Mouse (Mus musculus) left cerebral cortex, postnatal 36 days (tissue): ENCODE measurements around the gene Fry. TPM values are rescaled to one million over a fixed set of nuclear protein-coding genes. Genes with fewer than 3 reads are reported as not detected.

ENCODE experiments used
- DNase-seq, 2 experiments: peaks; one replicate each; pipeline ENCODE4 v3.0.0; 2021 to 2022; ENCODE audit warnings: low spot score in 2 of 2, mixed read lengths in 1 of 2
- intact Hi-C: fragments of 180-260 bp; cut with DNase I; formaldehyde crosslinking; loops from one replicate; pipeline ENCODE4 v1.15.1; 2025
- total RNA-seq, 2 experiments: library from RNA; stranded (reverse); gene quantifications; 2 replicates each; pipeline ENCODE4 v1.2.3; 2021

Gene Fry
- total RNA-seq, 2 experiments from 2014 or later, result 166 to 217 TPM

DNA sequence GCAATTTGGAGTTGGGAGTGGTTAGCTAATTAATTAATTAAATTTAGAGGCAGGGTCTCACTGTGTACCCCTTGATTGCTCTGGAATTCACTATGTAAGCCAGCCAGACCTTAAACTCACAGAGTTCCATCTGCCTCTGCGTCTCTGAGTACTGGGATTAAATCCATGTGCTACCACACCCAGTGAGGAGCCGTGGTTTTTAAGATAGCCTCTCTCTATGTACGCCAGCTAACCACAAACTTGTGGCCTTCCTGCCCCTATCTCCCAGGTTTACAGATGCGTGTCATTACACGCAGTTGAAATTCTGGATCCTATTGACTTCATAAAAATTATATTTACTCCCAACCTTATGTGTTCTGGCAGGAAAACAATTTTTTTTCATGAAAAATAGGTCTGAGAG is 43.5 kb downstream of the Fry start:
- DNase-seq, result no peak
- intact Hi-C loops, result no loop called here

DNA sequence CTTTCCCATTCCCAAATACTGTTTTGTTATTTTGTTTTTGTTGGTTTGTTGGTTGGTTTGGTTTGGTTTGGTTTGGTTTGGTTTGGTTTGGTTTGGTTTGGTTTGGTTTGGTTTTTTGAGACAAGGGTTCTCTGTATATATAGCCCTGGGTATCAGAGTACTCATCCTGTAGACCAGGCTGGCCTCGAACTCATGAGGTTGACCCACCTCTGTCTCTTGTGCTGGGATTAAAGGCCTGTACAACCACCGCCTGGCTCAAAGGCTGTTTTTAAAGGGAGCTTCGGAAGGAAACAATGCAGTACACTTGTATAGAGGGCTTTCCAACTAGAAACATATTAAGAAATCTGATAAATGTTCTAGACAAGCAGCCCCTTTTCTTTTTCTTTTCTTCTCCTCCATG is 46.2 kb downstream of the Fry start:
- no peak for DNase-seq
- intact Hi-C loops, result loop anchor here (5.0 kb wide), 2 partner anchors 183 to 263 kb away; no protein-coding TSS in a partner anchor

DNA sequence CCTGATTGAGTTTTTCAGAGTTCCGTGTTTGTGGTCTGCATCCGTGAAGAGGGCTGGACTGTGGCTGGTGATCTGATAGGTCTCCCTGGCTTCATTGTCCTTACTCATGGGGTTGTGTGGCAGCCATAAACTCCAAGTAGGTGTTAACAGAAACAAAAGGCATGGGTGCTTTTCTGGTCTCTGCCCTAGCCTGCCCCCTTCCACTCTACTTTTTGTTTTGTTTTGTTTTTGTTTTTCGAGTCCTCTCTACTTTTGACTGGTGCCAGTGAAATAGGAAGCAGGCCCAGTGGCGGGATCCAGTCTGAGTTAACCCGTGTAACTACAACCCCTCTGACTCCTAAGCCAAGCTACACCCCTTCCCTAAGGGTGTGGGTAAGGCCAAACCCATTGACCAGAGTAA is 48.4 kb downstream of the Fry start:
- intact Hi-C loops, result loop anchor here (5.0 kb wide), 2 partner anchors 180 to 260 kb away; no protein-coding TSS in a partner anchor
- DNase-seq, result no peak

DNA sequence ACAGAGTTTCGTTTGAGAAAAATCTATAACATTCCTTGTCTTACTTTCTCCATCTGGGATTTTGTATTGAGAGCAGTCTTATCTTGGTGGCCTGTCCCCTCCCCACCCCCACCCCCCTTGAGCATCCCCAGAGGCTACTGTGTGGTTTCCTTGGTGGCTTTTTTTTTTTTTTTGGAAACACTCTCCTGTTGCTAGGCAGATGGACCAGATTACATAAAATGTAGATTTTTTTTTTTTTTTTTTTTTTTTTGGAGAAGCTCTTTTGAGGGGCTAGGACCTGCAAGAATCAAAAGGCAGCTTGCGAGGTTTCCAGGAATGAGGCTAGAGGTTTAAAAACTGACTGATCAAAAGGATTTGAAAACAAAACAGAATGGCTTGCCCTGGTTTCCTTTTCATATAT is 48.8 kb downstream of the Fry start:
- intact Hi-C loops, result loop anchor here (5.0 kb wide), 2 partner anchors 180 to 260 kb away; no protein-coding TSS in a partner anchor
- no peak for DNase-seq

DNA sequence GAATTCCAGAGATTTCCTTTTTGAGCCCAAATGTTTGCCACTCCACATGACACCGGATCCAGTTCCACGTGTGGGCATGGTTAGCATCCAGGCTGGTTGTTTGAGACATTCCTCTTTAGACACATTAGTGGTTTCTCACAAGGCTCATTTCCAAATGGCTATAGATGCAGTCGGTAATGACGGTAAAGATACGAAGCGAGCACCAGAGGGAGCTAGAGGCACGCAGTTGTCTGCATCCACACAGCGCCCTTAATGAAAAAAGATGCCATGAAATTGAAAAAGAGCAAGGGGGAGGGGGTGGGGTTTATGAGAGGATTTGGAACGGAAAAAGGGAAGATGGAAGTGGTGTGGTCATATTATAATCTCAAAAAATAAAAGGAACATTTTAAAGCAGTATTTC is 50.3 kb downstream of the Fry start:
- intact Hi-C loops, result loop anchor here (5.0 kb wide), 2 partner anchors 179 to 259 kb away; no protein-coding TSS in a partner anchor

DNA sequence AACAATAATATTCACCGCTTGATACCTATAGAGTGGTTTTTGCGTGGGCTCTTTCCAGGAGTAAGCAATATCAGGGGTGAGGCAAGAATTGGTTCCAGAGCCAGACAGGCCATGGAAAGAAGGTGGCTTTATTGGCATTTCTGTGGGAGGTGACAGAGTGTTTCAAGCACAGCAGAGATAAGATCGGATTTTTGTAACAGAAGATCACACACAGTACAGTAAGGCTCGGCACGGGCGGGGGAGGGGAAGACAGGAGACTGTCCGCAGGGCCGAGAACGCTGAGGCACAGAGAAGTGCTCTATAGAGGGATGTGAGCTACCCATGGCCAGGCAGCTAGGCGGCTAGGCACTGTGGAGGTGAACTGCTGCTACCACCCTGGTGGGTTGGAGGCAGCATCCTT is 53.1 kb downstream of the Fry start:
- no peak for DNase-seq
- intact Hi-C loops, result no loop called here

More for the DNA sequence above, 50.3 kb downstream of the Fry start:
- peak; percentile 61 to 66 for DNase-seq

DNA sequence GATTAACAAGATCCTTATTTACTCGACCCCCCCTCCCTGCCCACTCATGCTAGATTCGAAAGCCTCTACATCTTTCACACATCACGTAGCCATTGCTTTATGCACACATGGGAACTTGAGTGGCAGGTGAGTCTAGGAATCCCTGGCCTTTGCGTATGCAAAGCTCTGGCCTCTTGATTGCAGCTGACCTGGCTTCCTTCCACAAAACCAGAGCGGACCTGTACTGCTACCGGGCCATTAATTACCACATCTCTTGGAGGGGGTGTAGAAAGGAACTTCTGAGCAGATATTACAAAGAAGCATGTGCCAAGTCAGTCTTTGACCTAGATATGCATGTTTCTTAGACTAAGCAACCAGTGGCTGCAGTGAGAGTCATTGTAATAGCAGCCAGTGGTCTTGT is 55.4 kb downstream of the Fry start:
- intact Hi-C loops, result no loop called here

DNA sequence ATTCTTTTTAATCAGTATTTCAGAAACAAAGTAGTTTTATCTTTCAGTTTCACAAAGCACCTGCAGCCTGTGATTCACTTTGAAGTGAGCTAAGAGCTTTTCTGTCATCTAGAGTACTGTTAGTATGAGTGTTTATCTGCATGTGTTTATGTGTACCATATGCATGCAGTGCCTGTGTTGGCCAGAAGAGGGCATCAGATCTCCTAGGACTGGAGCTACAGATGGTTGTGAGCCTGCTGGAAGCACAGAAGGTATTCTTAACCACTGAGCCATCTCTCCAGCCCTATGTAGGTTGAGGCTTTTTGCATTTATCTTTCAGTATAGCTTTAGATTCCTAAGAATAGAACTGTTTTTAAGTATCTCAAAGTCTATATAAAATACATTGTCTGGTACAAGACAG is 56.5 kb downstream of the Fry start:
- intact Hi-C loops, result no loop called here
- no peak for DNase-seq

More for the DNA sequence above, 55.4 kb downstream of the Fry start:
- no peak for DNase-seq

DNA sequence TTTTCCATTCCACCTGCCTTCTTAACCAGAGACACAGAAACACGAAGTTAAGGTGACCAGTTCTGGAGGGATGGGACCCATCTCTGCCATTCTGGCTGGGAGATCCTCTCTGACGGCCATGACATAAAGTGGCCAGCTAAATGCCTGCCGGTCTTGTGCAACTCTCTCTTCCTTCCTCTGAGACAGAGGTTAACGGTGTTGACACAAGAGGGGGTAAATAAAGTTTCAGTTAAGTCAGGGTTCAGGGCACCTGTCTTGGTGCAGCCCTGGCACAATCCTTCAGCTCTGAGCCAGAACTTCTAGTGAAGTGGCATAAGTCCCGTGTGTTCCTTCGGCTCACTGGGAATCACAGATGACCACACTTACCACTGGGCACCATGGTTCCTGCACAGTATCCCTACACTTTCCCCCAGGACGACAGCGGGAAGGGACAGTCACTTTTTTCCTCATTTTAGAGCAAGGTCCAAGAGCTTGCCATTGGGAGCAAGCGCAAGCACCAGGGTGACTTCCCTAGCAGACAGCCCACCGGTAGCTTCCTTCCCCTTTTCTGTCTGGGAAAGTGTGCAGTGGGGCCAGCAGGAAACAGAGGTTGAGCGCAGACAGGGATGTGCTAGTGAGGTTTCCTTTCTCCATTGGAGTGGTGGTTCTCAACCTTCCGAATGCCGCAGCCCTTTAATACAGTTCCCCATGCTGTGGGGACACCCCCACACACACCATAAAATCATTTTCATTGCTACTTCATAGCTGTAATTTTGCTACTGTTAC is 58.0 kb downstream of the Fry start:
- no peak for DNase-seq
- intact Hi-C loops, result no loop called here

DNA sequence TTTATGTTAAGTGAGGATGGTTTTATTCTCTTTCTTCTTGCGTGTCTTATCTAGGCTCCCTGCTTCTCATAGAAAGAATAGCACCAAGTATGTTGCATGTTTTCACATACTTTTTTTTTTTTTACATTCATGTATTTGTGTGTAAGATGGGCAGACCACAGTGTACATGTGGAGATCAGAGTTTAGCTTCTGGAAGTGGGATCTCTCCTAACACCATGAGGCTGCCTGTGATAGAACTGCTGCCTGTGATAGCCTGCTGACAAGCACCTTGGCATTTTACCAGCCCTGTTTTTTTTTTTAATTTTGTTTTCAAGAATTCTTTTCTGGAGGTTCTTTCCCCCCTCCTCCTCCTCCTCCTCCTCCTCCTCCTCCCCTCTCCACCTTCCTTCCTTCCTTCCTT is 59.3 kb downstream of the Fry start:
- intact Hi-C loops, result no loop called here
- no peak for DNase-seq

DNA sequence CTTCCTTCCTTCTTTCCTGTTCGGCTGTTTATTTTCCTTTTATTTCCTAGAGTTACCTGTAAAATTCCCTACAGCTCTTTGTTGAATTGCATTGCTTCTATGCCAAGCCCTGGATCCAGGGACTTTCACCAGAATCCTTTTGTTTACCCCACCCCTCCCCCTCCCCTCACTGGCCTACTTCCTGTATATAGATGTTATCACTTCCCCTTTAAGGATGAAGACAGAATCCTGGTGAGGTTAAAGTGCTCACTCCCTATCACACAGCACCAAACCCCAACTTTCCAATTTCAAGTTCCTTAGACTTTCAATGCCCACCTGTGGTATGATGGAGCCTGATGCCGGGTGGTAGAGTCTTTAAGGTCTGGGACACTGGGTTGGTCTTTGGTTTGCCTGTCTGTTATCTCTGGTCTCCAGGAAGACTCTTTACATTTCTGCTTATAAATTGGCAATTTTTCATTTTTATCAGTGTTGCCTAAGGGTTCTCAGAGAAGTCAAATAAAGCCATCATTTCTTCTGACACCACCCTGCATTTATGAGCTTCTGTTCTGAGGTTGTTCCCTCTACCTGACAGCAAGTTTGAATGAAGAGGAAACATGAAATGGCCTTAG is 59.9 kb downstream of the Fry start:
- intact Hi-C loops, result no loop called here

DNA sequence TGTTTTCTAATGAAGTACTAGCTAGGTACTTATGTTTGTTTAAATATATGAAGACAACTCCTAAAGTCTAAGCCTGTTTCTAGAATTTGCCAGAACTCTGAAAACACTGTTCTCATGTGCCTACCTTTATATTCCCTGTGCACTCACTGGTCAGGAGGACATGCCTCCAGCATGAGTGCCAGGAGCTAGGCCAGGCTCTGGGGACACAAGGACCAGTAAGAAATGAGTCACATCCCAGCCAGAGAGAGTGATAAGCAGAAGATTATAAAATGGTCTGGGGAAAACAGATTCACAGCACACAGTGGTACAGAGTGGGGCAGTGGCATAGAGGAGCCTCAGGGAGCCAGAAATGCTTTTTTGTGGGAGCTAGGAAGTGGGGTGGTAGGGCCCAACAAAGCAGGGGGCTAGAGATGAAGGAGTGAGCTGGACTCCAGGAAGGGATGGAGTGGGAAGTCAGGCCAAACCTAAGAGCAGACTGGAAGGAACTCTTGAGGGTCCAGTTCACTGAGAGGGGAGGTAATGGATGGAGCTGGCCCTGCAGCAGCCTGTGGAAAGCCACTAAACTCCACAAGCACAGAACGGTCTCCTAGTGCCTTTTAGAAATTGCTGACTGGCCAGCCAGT is 62.7 kb downstream of the Fry start:
- intact Hi-C loops, result no loop called here

More for the DNA sequence above, 59.9 kb downstream of the Fry start:
- no peak for DNase-seq

DNA sequence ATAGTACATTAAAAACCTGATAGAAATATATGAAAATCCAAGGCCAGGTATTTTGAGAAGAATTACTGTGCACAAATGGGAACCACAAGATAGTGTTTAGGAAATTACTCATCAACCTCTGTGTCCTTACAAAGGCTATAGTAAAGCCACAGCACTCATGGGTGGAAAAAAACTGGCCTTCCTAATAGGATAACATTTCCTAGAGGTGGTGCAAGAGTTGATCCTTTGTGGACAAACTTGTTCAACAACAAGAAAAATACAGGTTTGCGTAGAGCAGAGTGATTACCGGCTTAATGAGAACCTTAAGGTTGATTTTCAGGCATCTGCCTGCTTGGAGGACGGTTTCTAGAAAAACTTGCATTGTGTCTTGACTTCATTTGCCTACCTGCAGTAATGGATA is 66.5 kb downstream of the Fry start:
- DNase-seq, result no peak
- intact Hi-C loops, result loop anchor here (5.0 kb wide), 1 partner anchor 37 kb away; no protein-coding TSS in a partner anchor

More for the DNA sequence above, 62.7 kb downstream of the Fry start:
- DNase-seq, result no peak

DNA sequence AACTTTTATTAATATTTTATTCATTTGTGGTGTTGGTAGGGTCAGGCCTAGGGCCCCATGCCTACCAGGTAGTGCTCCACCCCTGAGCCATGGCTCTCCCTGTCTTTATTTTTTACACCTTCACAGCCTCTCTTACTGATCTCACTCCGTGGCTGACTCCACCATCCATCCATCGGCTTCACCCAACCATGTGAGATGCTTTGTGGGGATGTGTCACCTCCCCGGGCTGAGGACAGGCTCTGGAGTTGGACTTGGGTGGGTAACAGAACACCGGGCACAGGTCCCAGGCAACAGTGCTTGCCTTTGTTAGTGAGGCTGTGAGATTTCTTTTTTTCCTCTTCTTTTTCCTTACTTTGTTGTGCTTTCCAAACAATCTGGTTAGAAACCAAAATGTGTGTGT is 67.7 kb downstream of the Fry start:
- DNase-seq, result no peak
- intact Hi-C loops, result loop anchor here (5.0 kb wide), 1 partner anchor 36 kb away; no protein-coding TSS in a partner anchor

DNA sequence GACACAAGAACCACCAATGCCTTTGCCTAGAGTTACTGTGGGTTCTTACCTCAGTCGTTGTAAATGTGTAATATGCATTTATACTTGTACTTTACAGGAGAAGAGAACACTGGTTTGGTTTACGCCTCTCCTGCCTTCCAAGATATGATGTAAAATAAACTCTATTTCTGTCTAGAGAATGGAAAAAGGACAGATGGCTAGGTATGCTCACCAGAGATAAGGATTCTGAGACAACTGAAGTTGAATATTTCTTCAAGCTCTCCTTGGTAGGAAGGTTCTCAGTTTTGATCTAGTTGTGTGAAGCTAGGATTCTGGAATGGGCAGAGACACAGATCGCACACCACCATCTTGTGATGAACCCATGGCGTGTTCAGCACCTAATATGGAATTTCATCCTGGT is 68.2 kb downstream of the Fry start:
- DNase-seq, result no peak
- intact Hi-C loops, result loop anchor here (5.0 kb wide), 1 partner anchor 36 kb away; no protein-coding TSS in a partner anchor

DNA sequence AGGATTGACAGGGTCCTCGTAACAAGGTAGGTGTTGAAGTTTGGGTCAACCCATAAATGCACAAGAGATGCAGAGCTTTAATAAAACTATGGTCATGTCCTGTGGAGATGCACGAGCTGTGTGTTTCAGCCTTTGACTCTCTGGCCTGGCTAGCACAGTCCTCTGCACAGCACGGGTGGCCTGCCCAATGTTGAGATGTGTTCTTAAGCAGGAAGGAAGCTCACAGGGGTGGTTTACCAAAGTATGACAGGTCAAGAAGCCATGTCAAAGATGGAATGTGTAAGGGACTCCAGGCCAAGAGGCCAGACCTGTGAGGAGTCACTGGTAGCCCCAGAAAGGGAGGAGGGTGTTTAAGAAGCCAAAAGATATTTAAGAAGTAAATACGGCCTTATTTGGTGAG is 69.6 kb downstream of the Fry start:
- intact Hi-C loops, result loop anchor here (5.0 kb wide), 1 partner anchor 34 kb away; no protein-coding TSS in a partner anchor
- DNase-seq, result no peak

DNA sequence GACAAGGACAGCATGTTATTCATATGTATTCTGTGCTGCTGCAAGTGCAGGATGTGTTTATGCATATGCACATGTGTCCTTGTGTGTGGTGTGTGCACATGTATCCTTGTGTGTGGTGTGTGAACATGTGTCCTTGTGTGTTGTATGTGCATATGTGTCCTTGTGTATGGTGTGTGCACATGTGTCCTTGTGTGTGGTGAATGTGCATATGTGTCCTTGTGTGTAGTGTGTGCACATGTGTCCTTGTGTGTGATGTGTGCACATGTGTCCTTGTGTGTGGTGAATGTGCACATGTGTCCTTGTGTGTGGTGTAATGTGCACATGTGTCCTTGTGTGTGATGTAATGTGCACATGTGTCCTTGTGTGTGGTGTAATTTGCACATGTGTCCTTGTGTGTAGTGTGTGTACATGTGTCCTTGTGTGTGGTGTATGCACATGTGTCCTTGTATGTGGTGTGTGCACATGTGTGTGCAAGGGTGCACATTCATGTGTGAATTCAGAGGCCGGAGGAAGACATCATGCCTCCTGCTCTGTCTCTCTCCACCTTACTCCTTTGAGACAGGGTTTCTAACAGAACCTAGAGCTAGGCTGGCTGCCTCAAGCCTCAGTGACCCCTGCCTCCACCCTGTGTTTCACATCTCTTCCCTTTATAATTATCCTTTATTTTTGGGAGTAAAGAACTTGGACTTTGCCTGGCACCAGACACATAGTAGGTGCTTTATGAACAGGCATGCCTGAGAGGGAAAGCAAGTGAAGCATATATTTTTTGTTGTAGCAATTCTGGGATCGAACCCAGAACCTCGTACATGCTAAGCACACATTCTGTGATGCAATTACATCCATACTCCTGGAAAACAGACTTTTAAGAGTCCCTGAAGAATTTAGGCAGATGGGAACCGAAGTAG is 72.3 kb downstream of the Fry start:
- intact Hi-C loops, result no loop called here
- DNase-seq, result no peak

DNA sequence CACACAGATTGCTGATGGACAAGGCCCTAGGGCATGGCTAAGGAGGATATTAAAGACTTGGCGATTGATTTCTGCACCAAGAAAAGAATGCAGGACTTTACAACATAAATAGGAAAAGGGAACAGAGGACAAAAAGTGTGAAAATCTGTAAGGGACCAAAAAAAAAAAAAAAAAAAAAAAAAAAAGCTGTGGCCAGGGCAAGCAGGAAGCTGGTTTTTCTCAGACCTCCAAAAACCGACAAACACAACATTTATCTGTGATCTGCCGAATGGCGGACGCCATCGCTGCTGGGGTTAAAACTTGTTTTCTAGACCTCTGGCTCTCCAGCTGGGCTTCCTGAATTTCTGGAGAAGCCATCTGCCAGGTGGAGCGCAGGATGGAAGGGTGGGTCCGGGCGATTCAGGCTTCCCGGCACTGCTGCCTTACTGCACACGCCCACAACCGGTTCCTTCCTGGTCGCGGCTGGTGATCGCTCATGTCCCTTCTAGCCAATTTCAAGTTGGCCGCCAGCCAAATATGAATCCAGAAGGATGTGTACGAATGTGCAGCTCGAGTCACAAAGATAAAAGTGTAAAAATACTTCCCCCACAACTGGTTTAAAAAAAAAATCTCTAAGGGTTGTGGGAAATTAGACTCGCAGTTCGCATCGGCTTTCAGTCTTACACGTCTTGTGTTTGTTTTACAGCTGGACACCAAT is 77.2 kb downstream of the Fry start:
- DNase-seq, result peak; percentile 73 to 75
- intact Hi-C loops, result no loop called here

DNA sequence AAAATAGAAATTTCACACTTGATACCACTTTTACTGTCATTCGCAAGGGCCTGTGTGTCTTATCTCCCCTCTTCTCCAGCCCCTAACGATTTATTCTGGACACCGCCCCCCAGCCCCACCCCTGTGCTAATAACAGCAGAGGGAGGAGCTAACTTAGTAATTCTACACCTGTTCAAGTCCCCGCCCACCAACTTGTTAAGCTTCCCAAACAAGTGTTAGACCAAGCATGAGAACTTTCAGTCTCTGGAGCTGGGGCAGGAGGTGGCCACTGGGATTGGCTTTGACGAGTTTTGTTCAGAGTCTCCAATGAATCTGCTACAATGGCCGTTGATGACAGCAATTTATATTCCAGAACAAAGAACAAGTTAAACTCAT is 77.8 kb downstream of the Fry start:
- intact Hi-C loops, result no loop called here
- no peak for DNase-seq
